ENCODE assay signal across 22 mouse cellular contexts in the genomic region with DNA sequence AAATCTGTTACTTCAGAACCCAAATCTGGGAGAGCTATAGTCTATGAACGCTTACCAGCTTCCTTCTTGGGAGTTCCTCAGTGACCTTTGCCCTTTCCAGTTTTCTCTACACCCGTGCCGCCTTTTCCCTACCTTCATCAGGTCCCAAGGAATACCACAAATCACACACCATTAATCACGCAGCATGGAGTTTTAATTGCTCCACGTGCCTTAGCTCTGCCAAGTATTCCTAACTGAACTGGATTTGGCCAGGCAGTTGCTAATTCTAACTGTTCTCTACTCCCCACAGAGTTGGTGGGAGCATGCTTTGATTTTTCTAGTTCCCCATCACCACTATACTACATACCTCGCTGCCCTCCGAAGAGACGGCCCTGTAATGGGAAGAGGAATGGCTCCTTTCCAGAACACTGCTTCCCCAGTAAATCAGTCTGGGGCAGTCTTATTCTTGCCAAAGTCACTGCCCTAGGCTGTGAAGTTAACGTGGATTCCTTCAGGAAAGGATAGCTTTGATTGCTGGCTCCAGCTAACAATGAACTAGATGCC.
A peak's percentile ranks its signal among the peaks of the same experiment; 100 is the strongest.
DNase-seq lines count a peak whose midpoint lies in the region; ATAC-seq lines count a peak whose summit lies in the region.
"Had no signal": no experiment of that assay in that cellular context is flagged by ENCODE, and none has a peak within 500 bp of the region (broad histone marks: within the 10 kb centered on the region; RNA-seq: fewer than 3 reads in every experiment).

No protein-coding gene starts in this region.

- no peaks in the 10 kb centered on the region for H3K27me3 ChIP-seq in forebrain, embryonic 14.5 days (replicated peaks; ENCODE audit: control insufficient read depth, insufficient read depth, low read length)
- H3K27me3 ChIP-seq in forebrain, embryonic 11.5 days (ENCODE audit: control insufficient read depth, insufficient read depth, low read length): no peaks in the 10 kb centered on the region
- H3K27me3 ChIP-seq in limb, embryonic 12.5 days: peaks cover 6% of the 10 kb centered on the region; the same call in 1 of the 2 replicates
- H3K27me3 ChIP-seq: embryonic facial prominence, embryonic 12.5 days; forebrain, embryonic 15.5 days; stomach, embryonic 15.5 days had no signal

- no peak overlapping the region for H3K4me2 ChIP-seq in forebrain, embryonic 14.5 days (ENCODE audit: low read length)
- no peak overlapping the region for H3K4me2 ChIP-seq in forebrain, embryonic 11.5 days (ENCODE audit: low read depth, low read length, severe bottlenecking)
- H3K4me2 ChIP-seq in limb, embryonic 12.5 days: no peak overlapping the region
- H3K4me2 ChIP-seq: embryonic facial prominence, embryonic 12.5 days; forebrain, embryonic 15.5 days; midbrain, embryonic 12.5 days; stomach, embryonic 15.5 days had no signal

- no peak overlapping the region for H3K27ac ChIP-seq in forebrain, embryonic 14.5 days (ENCODE audit: low read depth, low read length)
- H3K27ac ChIP-seq in forebrain, embryonic 11.5 days (ENCODE audit: low read depth, low read length): no peak overlapping the region
- no peak overlapping the region for H3K27ac ChIP-seq in limb, embryonic 12.5 days
- H3K27ac ChIP-seq: embryonic facial prominence, embryonic 12.5 days; forebrain, embryonic 15.5 days; heart, embryonic 10.5 days; layer of hippocampus, adult 2 months; liver, embryonic 14.5 days; midbrain, embryonic 12.5 days; stomach, embryonic 15.5 days had no signal

- DNase-seq in forebrain, embryonic 14.5 days (ENCODE audit: low spot score): peak; percentile 4
- DNase-seq in forebrain, embryonic 11.5 days (ENCODE audit: low spot score): no peak
- DNase-seq in kidney, adult 8-10 months: peak; percentile 1 to 13
- DNase-seq in kidney, postnatal 10 days: no peak
- peak; percentile 44 for DNase-seq in forelimb bud, embryonic 11.5 days (ENCODE audit: low read depth, low spot score)
- no peak for DNase-seq in layer of hippocampus, adult 9-10 months (ENCODE audit: low spot score)
- DNase-seq in right cerebral cortex, adult 2 months (ENCODE audit: low spot score in 2 of 2): no peak
- DNase-seq: adrenal gland, postnatal 14 days; cerebellum, postnatal 10 days; gastrocnemius, postnatal 25 days; left cerebral cortex, postnatal 4 days; thymus, adult 18-20 months; thymus, postnatal 4 days had no signal

- H3K9me3 ChIP-seq in forebrain, embryonic 14.5 days (replicated peaks; ENCODE audit: control insufficient read depth, low read length): no peaks in the 10 kb centered on the region
- H3K9me3 ChIP-seq in forebrain, embryonic 11.5 days (ENCODE audit: control insufficient read depth, low read length): no peaks in the 10 kb centered on the region
- H3K9me3 ChIP-seq in limb, embryonic 12.5 days: no peaks in the 10 kb centered on the region
- H3K9me3 ChIP-seq: embryonic facial prominence, embryonic 12.5 days; forebrain, embryonic 15.5 days; heart, embryonic 10.5 days; midbrain, embryonic 12.5 days; stomach, embryonic 15.5 days had no signal

- ATAC-seq in forebrain, embryonic 14.5 days: no peak
- ATAC-seq in forebrain, embryonic 11.5 days (replicated peaks; ENCODE audit: low FRiP score): no peak
- ATAC-seq in limb, embryonic 12.5 days (ENCODE audit: insufficient number of reproducible peaks, insufficient read depth, low FRiP score, low TSS enrichment, low read depth): peak; percentile 26; the same call in 1 of the 2 replicates
- ATAC-seq: forebrain, embryonic 15.5 days had no signal

- H3K4me1 ChIP-seq in forebrain, embryonic 14.5 days (ENCODE audit: control insufficient read depth, insufficient read depth, low read length): no peaks in the 10 kb centered on the region
- no peaks in the 10 kb centered on the region for H3K4me1 ChIP-seq in forebrain, embryonic 11.5 days (replicated peaks; ENCODE audit: control insufficient read depth, insufficient read depth, low read length)
- peaks cover 12% of the 10 kb centered on the region; the same call in 1 of the 2 replicates for H3K4me1 ChIP-seq in limb, embryonic 12.5 days (replicated peaks)
- H3K4me1 ChIP-seq: embryonic facial prominence, embryonic 12.5 days; heart, embryonic 10.5 days; stomach, embryonic 15.5 days had no signal

- WGBS in forebrain, embryonic 14.5 days: 80% methylated on average over 9 of the region's 9 CpGs
- 85% methylated on average over 9 of the region's 9 CpGs for WGBS in forebrain, embryonic 11.5 days
- 32% methylated on average over 9 of the region's 9 CpGs for WGBS in limb, embryonic 12.5 days

- no peak overlapping the region for H3K4me3 ChIP-seq in forebrain, embryonic 14.5 days (ENCODE audit: low read depth, low read length)
- H3K4me3 ChIP-seq in forebrain, embryonic 11.5 days (ENCODE audit: low read depth, low read length): no peak overlapping the region
- H3K4me3 ChIP-seq in limb, embryonic 12.5 days (replicated peaks): no peak overlapping the region
- H3K4me3 ChIP-seq: embryonic facial prominence, embryonic 12.5 days; erythroblast, embryonic 14.5 days; forebrain, embryonic 15.5 days; heart, embryonic 10.5 days; layer of hippocampus, adult 2 months; midbrain, embryonic 12.5 days; stomach, embryonic 15.5 days had no signal

- no peaks in the 10 kb centered on the region for H3K36me3 ChIP-seq in forebrain, embryonic 14.5 days (ENCODE audit: control insufficient read depth, insufficient read depth, low read length)
- H3K36me3 ChIP-seq in forebrain, embryonic 11.5 days (ENCODE audit: control insufficient read depth, insufficient read depth, low read length): no peaks in the 10 kb centered on the region
- no peaks in the 10 kb centered on the region for H3K36me3 ChIP-seq in limb, embryonic 12.5 days
- H3K36me3 ChIP-seq: embryonic facial prominence, embryonic 12.5 days; forebrain, embryonic 15.5 days; heart, embryonic 10.5 days; midbrain, embryonic 12.5 days; stomach, embryonic 15.5 days had no signal

- H3K9ac ChIP-seq in forebrain, embryonic 14.5 days (ENCODE audit: low read length): no peak overlapping the region
- no peak overlapping the region for H3K9ac ChIP-seq in forebrain, embryonic 11.5 days (ENCODE audit: low read length)
- H3K9ac ChIP-seq in limb, embryonic 12.5 days (replicated peaks): no peak overlapping the region
- H3K9ac ChIP-seq: embryonic facial prominence, embryonic 12.5 days; forebrain, embryonic 15.5 days; liver, embryonic 14.5 days; midbrain, embryonic 12.5 days; stomach, embryonic 15.5 days had no signal

Comparison
In these comparisons a context has a peak if more than half of its experiments do, and no peak if none do; other contexts are left out.
1. DNase-seq: peak in forebrain, embryonic 14.5 days (single experiment), kidney, adult 8-10 months (2 of 2) and forelimb bud, embryonic 11.5 days (single experiment); none in forebrain, embryonic 11.5 days (single experiment), kidney, postnatal 10 days (single experiment), layer of hippocampus, adult 9-10 months (single experiment) and right cerebral cortex, adult 2 months (0 of 2).